Mouse (Mus musculus) lung, postnatal 25 days (tissue): ENCODE measurements around the gene Lrrc51.

Source experiments
- DNase-seq: peaks from one replicate; pipeline ENCODE4 v3.0.0; 2022; ENCODE audit warnings: low spot score

Gene Lrrc51

DNA sequence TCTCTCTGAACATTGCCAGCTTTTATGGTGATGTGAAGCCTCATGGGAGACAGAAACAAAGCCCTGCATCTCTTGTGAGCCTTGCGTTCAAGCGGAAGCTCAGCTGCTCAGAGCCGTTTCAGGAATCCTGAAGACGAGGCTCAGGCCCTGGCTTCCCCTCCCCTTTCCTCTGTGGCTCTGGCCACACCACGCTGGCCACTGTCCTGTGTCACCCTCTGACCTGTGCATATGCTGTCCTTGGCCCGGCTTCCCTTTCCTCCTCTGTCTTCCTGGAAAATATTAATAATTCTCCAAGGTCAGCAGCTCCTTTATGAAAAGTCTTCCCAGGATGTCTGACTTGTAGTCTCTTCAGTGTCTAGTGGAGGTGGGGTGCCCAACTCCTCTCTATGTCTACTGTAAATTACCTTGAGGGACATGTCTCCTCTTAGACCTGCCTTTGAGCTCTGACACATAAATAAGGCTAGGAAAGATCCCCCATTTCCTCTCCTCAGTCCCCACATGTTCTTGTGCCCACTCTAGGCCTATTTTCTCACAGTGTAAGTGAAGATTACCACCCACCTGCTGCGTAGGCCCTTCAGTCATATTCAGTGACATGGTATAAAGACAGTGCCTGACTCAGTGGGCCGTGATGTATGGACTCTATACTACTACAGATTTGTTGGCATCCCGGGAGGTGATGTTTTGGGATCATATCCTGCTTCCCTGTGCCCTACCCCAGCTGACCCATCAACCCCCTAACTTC, 51.1 kb downstream of the Lrrc51 start:
- no peak for DNase-seq

DNA sequence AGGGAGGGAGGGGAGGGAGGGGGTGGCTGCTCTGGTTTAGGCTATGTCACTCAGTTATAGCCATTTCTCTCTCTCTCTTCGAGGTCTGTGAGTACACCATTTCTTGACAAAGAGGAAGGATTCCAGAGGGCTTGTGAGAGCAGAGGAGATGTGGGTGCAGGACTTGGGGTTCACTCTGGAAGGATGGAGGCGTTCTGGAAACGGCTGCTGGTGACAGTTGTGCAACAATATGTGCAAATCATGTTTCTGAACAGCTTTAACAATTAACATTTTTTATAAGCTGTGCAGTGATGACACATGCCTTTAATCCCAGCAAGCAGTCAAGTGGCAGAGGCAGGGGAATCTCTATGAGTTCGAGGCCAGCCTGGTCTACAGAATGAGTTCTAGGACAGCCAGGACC, 52.8 kb downstream of the Lrrc51 start:
- DNase-seq, result no peak

DNA sequence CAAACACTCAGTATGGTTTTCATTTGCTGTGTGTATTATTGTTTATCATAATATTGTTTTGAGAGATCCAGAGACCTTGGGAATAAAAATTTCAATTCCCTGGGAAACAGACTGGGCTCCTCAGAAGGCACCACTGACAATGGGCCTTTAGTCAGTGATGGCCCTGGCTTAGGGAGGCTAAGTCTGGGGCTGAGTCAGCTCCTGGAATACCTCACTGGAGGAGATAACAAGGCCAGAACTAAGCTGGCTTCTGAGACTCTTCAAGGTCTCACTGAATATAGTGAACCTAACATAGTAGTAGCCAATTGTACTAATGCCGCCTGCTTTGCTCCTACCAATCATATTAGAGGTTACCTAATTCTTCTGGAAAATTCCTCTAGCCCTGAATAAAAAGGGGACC, 57.7 kb downstream of the Lrrc51 start:
- DNase-seq, result no peak

DNA sequence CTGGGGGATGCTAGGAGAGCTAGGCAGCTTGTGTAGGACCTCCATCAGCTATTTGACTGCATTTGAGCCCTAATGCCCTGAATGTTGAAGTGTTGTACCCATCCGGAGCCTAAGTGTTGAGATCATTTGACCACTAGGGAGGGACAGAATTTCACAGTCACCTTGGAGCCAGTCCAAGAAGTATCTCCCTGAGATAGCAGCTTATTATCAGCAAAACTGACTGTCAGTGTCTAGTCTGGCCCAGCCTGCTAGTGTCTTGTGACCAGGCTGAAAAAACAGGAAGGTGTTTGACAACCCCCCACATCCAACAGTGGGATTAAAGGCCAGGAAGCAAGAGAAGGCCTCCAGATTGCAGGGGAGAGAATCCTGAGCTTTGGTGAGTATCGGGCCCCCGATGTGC, 62.4 kb downstream of the Lrrc51 start:
- DNase-seq, result no peak

DNA sequence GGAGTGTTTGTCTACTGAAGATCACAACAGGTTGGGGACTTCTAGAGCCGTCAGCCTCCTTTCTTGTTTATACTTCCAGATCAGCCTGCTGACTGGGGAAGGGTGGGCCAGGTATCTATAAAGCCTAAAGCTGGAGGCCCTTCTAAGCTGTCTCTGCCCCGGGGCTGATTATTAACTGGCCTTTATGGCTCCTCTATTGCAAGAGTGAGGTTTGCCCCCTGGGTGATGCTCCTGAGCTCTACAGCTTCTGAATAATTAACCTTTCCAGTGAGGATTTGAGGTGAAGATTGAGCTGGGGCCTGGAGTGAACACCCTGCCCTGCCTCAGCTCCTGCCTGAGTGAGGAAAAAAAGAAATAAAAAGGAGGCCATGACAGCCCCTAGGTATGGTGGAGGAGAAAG, 63.1 kb downstream of the Lrrc51 start, which contains the start of gene Folr1:
Folr1 (minus strand) TSS at position 160 of the 400 bp plus-strand sequence.
- DNase-seq, result no peak

GRCm38 (mm10) chr7:101869163-101869500, 64.6 kb downstream of the Lrrc51 start:
- DNase-seq, result no peak

DNA sequence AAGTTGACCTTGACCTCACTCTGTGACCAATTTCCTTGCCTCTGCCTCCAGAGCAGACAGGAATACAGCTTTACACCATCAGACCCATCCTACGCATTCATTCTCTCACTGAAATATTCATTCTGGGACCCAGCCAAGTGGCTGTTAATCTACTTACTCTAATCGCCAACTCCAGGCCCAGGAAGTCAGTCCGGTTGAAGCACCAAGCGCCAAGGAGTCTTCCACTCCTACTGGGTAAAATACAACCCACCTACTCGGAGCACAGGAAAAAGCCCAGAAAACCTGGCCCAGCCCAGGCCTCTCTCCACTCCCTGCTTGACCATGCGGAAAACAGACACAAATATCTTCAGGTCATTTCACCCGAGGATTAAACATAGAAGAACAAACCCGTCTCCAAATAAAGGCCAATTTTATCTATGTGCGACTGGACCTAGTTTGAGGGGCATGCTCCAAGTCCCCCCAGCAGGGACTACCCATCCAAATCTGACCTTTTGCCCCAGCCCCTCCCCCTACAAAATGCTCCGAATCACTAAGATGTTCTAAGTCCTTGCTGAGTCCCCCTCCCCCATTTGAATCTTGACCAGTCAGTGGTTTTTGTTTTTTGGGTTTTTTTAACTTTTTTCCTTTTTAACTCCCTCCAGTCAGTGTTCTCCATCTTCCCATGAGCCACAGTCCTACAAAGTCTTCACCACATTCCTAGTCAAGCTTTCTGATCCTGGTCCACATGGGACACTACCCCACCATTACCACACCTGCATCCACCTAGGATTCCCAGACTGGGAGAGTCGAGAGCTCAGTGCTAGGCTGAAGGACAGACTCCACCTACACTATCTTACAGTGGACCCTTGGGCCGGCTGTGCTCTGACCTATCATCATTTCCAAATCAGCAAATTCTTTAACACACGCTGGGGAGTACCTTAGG, 65.2 kb downstream of the Lrrc51 start:
- DNase-seq, result no peak

GRCm38 (mm10) chr7:101867482-101867881, 66.2 kb downstream of the Lrrc51 start:
- no peak for DNase-seq

DNA sequence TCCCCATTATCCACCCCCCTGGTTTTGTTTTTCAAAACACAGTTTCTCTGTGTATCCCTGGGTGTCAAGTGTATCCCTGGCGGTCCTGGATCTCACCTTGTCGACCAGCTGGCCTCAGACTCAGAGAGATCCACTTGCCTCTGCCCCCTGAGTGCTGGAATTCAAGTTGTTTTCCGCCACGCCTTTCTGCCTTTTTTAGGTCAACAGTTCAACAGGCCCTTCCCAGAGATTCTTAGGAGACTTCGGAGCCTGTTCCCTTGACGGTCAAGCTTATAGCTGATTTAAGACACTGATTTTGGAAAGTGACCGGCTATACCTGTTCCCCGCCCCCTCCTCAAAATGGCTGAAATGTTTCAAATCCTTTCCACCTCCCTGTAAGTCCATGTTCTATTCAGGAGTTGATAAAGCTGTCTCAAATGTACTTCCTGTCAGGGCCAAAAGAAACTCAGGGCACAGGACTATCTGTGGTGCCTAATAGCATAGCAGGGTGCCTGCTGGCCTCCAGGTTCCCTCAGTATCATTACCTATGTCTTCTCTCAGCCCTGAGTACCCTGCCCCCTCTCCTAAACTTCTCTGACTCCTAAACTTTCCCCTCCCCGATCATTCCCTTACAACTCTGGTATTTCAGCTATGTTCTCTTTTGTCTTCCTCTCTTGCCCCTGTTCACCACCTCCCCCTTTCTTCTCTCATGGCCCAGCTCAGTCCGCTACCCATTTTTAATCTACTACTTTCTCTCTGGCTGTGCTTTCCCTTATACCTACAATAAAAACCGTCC, 67.0 kb downstream of the Lrrc51 start:
- DNase-seq, result no peak

DNA sequence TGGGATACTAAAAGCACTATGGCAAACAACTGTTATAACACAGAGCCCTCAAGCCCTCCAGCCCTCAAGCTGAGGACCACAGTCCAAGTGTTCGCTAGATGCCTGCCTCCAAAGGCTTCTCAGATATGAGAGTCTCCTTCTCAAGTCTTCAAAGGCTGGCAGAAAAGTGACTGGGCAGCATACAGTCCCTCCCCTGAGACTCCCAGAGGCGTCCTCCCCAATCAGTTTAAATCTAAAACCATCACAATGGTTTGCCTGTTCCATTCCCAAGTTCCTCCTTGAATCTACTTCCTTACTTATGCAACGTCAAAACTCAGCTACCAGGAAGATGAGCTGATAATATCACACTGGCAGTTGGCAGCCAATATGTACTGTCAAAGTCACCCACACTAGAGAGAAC, 70.3 kb downstream of the Lrrc51 start, which contains the start of gene Anapc15:
Anapc15 (plus strand) TSS at position 301 of the 400 bp plus-strand sequence.
- DNase-seq, result no peak
